Mouse (Mus musculus) gastrocnemius, postnatal 14 days (tissue): ENCODE data around the gene Lipc. TPM values are rescaled to one million over a fixed set of nuclear protein-coding genes. Genes with fewer than 3 reads are reported as not detected.
A peak's percentile ranks its signal among the peaks of the same experiment; 100 is the strongest.
"Not testable (repeated sequence)": the region's sequence is repeated elsewhere in the genome, so short reads cannot be mapped to it uniquely, and the experiment has no call there.

Experiments
- DNase-seq: peaks from one replicate; pipeline ENCODE4 v3.0.0; 2021; ENCODE audit warnings: mixed read lengths
- intact Hi-C: fragments of 180-260 bp; cut with DNase I; formaldehyde crosslinking; loops from one replicate; pipeline ENCODE4 v1.15.1; 2025; ENCODE audit warnings: low total_unique reads
- total RNA-seq, 2 experiments: library from RNA; stranded (reverse); gene quantifications; 2 replicates each; pipeline ENCODE4 v1.2.3; 2021

Gene Lipc
- total RNA-seq, 2 experiments from 2014 or later: not detected

DNA sequence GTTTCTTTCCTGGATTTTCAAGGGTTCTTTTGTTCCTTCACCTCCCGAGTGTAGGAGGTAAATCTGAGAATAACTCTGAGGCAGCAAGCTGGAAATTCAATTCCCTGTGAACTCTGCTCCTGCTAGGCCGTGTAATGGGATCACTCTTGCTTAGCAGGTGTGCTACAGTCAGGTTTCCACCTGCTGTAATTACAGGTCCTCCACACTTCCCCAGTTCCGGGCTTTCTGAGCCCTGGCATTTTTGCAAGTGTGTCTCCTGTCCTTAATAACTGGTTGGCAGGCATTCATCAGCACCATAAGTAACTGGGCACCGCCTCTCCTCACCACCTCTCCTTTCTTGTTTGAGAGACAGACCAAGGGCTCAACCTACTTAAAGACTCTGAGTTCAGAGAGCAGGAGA is 76.5 kb downstream of the Lipc start:
- no peak for DNase-seq
- intact Hi-C loops: no loop called here

DNA sequence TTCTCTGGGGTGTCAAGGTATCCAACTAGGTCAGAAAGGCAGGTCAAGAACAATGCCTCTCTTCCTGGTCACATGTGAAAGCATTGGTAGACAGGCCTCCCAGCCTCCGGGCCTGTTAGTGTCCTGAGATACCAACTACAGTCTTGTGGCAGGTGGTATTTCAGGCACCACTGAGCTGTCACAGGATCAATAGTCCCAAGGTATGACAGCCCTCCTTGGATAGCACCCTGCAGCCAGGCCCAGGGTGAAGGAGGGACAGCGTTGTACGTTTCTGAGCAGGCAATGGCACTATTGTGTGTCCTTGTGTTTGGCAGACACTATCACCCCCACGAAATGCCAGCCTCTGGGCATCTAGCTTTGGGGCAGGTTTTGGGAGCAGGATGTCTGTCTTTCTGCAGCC is 77.0 kb downstream of the Lipc start:
- intact Hi-C loops: no loop called here
- no peak for DNase-seq

DNA sequence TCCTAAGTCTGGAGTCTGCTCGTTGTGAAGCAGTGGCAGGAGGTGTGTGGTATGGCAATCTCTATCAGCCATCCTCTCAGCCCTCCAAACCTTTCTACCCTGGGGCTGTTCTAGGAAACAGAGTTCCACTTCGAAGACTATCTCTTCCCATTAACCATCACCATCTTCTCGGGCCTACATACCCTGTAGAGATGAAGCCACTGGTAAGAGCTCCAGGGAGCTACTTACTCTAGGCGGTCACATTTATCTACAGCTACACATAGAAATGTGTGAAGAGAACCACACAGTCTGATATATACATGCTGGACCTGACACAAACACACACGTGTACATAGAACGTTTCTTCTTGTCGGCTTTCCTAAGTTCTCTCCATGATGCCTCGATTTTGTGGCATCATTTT is 79.4 kb downstream of the Lipc start:
- intact Hi-C loops: no loop called here
- DNase-seq: no peak

DNA sequence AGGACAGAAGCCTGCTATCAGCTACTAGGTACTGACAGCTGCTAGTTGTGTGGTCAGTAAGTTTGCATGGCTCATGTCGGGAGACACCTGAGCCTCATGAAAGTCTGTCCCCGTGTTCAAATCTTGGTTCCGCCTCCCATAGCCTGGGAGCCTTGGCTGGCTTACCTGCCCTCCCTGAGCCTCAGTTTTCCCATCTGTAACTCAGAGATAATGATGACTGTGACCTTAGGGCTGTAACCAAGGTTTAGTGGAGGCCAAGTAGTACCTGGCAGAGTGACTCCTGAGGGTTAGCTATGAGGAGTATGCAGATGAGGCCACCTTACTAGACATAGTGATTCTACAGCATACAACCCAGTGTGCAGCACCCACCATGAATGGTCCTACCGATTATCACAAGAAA is 81.7 kb downstream of the Lipc start:
- intact Hi-C loops: no loop called here
- no peak for DNase-seq

DNA sequence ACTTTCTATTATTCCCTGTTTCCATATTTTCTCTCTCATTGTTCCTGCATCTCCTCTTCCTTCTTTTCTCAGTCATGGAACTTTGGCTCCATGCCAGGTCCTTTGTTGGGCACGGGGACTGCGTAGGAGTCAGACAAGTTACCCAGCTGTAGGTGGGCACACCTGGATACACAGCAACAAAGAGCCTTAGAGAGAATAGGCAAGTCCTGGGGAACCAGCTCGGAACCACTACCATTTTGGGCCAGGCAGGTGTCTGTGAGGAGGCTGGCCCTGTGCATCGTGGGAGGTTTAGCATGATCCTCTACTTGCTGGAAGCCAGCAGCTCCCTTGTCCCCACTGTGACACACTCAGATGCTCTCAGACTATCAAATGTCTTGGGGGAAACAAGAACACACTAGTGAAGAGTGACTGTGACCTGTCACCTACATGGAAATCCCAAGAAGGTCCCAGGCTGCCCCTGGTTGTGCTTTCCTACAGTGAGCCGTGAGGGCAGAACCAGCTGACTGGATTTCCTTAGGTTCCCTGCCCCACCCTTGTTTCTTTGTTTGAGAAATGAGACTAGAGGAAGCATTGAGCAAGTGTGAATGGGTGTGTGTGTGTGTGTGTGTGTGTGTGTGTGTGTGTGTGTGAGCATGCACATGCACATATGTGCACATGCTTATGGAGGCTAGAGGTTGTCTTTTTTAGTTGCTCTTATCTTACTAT is 82.7 kb downstream of the Lipc start:
- DNase-seq: no peak
- intact Hi-C loops: no loop called here

DNA sequence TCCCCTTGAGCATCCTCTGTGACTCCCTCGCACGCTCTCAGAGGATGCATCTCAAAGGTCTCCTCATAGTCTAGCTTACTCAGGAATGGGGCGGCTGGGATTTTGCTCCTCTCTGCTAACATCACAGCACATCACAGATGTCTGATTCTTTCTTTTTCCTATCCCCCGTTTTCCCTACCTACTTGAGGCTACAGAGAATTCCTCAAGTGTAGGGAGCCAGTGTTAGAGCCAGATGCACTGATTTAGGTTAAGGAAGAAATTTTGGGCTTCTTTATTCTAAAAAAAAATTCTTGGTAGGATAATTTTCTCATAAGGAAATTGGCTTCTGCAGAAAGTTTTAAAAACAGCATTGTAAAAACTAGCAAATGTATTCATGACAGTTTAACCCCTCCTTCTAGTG is 84.6 kb downstream of the Lipc start:
- intact Hi-C loops: no loop called here
- no peak for DNase-seq

DNA sequence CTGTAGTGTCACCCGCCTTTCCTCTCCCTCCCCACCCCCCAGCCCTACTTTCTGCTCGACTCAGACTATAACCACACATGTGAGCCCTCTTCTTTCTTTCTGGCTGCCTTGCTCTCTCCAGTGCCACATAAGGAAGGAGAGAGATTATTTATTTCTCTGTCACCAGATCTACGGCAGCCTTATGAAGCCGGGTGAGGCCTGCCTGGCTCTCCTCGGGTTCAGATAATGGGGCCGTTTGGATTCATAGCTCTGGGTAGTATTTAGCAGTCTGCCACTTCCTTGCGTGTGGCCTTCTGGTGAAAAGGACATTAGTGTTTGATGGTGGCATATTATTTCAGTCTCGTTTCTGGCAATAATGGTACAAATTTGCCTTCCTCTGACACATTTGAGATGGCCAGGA is 88.0 kb downstream of the Lipc start:
- DNase-seq: no peak
- intact Hi-C loops: no loop called here

DNA sequence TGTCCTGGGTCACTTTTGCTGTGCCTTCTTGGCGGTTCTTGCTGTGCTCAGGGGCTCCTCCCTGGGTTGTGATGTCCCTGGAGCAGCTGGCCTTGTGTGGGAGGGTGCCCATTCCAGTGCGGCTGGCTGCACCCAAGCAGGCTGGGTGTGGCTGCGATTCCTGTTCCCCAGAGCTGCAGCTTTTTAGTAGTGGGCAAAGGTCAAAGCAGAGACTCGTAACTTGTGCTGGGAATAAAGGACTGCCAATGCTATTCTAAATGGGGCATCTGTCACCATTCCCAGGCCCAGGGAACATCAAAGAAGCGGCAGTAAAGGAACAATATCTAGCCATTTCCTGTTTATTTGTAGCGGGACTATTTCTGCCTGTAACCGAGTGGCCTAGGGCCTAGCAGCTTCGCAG is 88.7 kb downstream of the Lipc start:
- intact Hi-C loops: no loop called here
- peak; percentile 28 for DNase-seq

DNA sequence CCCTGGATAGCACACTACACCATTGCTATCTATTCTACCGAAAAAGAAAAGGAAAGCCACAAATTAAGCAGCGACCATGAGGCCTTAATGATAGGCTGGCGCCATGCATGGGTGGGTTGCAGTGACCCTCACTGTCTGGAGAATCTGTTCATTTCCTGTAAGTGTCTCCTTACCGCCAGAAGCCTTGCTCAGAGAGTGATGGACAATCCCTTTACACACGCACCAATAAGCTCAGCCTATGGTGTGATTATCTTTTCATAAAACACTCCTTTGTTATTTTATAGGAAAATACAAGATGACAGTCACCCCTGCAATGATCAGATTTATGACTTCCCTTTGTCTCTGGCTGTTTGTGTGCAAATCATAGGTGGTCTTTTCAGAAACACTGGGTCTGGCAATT is 92.8 kb downstream of the Lipc start:
- no peak for DNase-seq
- intact Hi-C loops: no loop called here

DNA sequence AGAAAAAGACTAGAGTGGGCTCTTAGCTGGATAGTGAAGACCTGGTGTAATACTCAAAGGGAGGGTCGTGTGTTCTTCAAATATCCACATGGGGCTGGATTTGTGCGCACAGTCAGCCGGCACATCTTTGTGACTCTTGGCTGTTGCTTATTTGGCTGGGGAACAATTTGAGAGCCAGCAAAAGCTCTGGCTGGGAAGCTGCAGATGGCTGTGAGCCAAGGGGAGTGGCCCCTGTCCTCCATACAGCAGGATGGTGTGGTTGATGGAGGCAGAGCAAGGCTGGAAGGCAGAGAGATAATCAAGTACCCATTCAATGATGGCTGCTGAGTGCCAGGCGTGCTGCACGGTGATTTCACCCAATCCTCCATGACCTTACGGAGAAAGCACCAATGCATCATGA is 96.2 kb downstream of the Lipc start:
- intact Hi-C loops: no loop called here
- DNase-seq: peak; percentile 27

DNA sequence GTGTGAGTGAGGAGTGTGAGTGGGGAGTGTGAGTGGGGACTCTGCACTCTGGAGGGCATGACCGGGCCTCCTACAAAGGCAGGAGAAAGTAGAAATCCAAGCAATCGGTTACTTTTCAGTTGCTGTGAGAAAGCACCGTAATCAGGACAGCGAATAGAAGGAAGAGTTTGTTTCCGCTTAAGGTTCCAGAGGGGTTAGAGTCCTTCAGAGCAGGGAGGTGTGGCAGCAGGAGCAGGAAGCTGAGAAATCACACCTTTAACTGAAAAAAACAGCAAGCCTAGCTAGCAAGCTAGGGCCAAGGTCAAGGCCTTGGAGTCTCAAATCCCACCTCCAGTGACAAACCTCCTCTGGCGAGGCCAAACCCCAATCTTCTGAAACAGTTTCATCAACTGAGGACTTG is 97.1 kb downstream of the Lipc start:
- DNase-seq: no peak
- intact Hi-C loops: no loop called here

DNA sequence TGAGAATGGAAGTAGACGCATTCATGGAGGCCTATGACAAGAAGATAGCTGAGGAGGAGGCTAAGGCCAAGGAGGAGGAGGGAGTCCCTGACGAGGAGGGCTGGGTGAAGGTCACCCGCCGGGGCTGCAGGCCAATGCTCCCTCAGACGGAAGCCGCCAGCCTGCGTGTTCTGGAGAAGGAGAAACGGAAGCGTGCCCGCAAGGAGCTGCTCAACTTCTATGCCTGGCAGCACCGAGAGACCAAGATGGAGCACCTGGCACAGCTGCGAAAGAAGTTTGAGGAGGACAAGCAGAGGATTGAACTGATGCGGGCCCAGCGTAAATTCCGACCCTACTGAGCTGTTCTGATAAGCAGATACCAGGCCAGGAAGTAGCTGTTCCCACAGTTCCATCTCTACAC is 98.9 kb downstream of the Lipc start:
- DNase-seq, intact Hi-C loops: not testable (repeated sequence)

DNA sequence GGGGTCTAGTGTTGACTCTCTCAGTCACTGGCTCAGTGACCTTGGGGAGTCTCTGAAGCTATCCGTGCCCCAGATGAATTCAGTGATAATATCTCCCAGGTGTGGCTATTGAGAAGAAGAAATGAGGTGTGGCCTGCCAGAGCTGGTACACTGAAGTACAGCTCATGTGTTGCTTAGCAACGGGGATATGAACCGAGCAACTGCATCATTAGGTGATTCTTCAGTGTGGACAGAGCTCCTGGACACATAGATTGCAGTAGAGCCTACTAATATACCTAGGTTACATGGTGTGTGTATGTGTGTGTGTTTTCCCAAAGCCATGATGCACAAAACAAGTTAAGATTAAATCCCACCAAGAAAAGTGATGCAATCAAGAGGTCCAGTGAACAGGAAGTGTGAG is 100.5 kb downstream of the Lipc start:
- no peak for DNase-seq
- intact Hi-C loops: no loop called here

DNA sequence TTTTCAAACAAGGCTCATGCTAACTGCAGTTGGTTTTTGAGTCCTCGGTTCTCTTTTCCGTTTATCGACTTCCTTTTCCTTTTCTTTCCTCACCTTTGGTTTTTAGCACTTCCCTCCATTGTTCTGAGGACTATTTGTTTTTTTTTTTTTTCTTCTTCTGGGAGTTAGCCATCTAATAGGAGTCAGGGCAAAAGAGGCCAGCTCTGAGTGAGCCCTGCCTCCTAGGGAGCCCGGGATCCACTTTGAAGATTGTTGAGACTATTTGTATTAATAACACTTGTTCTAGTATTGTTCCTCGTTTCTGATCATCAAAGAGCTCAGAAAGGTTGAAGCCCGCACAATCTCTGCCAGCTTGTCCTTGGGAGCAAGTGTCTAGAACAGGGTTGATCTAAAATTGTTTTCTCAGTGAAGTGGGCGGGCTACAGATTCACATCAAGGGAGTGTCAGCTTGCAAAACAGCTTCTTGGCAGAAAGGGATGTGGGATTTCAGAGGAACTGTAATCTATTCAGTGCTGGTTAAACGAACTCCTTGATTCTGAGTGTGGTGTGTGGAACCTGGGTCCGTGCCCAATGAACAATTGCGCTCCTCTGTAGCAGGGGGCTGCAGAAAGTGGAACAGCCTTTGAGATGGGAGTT is 103.8 kb downstream of the Lipc start:
- intact Hi-C loops: no loop called here
- DNase-seq: no peak

DNA sequence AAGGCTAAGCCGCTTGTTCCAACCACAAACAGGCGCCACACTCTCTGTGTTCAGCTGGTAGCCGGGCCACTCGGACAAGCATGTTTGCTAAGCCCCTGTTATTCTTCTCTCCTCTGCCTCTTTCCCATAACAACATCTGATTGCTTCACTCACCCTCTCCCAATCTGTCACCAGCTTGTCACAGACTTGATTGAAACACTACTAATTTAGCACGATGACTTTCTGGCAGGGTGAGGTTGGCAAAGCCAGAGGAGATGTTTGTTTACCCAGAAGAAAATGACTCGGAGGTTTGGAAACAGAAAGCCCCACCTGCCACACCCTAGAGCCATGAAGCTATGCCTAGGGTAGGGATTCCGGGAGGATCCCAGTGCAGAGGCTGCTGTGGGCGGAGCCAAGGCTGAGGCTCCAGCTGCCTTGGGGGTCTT is 104.4 kb downstream of the Lipc start:
- intact Hi-C loops: no loop called here
- DNase-seq: no peak

DNA sequence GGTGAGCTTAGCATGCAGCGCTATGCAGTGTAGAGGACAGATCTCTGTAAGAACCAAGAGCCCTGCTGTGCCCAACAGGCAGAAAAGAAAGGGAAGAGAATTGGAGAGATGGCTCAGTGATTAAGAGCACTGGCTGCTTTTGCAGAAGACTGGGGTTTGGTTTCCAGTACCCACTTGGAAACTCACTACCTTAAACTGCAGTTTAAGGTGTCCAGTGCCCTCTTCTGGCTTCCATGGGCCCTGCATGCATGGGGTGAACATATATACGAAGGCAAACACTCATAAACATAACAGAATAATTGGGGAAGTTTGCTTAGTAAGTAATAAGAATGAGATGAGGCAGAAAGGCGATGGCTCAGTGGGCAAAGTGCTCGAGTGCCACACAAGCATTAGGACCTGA is 108.8 kb downstream of the Lipc start:
- intact Hi-C loops: no loop called here
- DNase-seq: no peak

DNA sequence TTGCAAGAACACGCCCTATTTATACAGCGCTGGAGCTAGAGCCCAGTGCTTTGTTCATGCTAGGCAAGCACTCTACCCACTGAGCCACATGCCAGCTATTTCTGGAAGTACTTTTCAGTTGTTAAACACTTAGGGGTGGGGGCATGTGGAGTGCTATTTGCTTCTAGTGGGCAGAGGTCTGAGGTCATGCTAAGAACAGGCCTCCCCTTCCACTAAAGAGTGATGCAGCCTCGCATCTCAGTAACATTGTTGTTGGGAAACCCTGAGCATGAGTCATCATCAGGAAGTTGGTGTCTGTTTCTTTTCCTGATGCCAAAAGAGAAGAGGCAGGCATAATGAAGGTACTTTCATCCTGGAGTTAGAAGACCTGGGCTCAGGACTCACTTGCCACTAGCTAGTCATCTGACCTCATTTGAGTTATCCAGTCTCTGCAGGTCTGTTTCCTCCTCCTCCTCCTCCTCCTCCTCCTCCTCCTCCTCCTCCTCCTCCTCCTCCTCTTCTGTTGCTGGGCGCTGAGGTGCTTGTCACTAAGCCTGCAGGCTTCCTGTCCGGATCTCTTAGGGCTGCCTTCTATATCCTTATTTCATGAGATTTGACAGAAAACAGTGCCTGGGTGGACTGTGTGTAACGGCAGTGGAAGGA is 109.6 kb downstream of the Lipc start:
- intact Hi-C loops: no loop called here
- DNase-seq: no peak

DNA sequence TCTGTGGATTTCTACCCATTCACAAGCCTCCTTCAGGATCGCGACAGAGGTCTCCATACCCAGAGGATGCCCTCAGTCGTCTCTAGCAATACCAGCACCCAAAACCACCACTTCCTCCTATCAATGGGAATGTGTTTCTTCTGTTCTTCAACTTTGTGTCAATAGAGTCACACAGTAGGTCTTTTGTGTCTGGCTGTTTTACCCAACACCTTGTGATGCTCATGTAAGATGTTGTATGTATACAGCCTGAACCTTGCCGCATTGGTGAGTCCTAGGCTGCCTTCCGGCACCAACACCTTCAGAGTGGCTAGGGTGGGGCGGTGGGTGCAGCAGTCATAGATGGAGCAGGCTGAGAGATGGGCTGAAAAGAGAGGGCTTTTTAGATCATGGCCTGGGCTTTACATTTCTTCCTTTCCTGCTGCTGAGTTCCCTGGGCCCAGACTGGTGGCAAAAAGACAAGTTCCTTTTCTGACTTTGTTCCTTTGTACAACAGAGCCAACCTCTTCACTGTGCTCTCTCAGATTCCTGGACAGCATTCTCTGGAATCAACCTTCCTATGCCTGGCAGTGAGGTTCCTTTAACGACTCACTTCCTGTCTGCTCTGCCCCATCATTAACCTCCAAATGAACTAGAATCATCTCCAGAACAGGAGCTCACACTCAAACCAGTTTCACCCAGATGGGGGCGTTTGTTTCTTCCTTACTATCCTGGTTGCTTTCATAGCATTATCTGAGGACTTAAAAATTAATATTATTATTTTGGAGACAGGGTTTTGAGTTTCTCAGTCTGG is 110.4 kb downstream of the Lipc start:
- DNase-seq: no peak
- intact Hi-C loops: no loop called here

DNA sequence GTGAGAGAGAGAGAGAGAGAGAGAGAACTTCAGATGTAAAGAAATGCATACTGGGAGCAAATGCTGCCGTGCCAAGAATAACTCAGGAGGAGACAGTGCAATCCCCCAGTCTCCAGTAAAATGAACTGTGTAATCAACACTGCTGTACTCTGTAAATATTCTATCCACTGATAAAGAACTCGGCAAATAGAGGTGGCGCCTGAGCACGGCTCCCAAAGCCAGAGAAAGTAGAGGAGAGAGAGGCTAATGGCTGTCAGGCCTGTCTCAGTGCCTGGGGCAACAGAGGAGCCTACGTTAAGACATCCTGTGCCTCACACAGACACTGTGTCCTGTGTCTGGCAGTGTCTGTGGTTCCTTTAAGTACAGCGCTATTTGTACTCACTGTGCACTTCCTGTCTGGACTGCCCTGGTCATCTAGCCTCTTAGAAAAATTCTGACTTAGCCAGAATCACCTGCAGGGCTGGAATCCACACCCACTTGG is 111.1 kb downstream of the Lipc start:
- intact Hi-C loops: no loop called here
- DNase-seq: no peak
